Mouse (Mus musculus): ENCODE data around the gene Crlf2. TPM values are rescaled to one million over a fixed set of nuclear protein-coding genes. Genes with fewer than 3 reads are reported as not detected.

The Crlf2 gene
- polyA plus RNA-seq, 1 experiment from 2014 or later = 5.7 TPM

Other genes starting within 250 kb of the Crlf2 start
- not detected in 2 replicates for gene Vmn2r16, start 228.8 kb downstream of the Crlf2 start, polyA plus RNA-seq (2016; fragmentation: Nextera tagmentation; extraction: Ambion mirVana)
- not detected in 2 replicates for gene Vmn2r17, start 139.3 kb downstream of the Crlf2 start, polyA plus RNA-seq (2016; fragmentation: Nextera tagmentation; extraction: Ambion mirVana)
- 1.6 and 2.0 TPM in 2 replicates for gene 5430403G16Rik, start 132.0 kb upstream of the Crlf2 start, polyA plus RNA-seq (2016; fragmentation: Nextera tagmentation; extraction: Ambion mirVana)
- gene 4930522L14Rik, start 192.9 kb upstream of the Crlf2 start, polyA plus RNA-seq (2016; fragmentation: Nextera tagmentation; extraction: Ambion mirVana) = 5.3 and 5.8 TPM in 2 replicates

All from midbrain, embryonic 12.5 days (tissue).